Mouse (Mus musculus) liver, embryonic 16.5 days (tissue): Measurements from ENCODE around the gene Mrps6. TPM values are rescaled to one million over a fixed set of nuclear protein-coding genes. Genes with fewer than 3 reads are reported as not detected.

ENCODE experiments used
- ATAC-seq: fragments of 200-750 bp; cut with Nextera tagmentation; 2 replicates; pipeline ENCODE4 v1.8.0; 2017; ENCODE audit warnings: low read depth, mild to moderate bottlenecking, moderate number of reproducible peaks, moderate library complexity
- H3K27ac ChIP-seq: fragments of 300-500 bp; sonication (generic); 2 replicates; pipeline ENCODE4 v1.5.1; 2014; ENCODE audit warnings: mild to moderate bottlenecking, low read length
- H3K27me3 ChIP-seq: fragments of 300-500 bp; sonication (generic); 2 replicates; pipeline ENCODE4 v1.6.1; 2014; ENCODE audit warnings: low read depth, low read length, mixed read lengths; ENCODE audit not compliant: control insufficient read depth, insufficient read depth
- H3K36me3 ChIP-seq: fragments of 300-500 bp; sonication (generic); 2 replicates; pipeline ENCODE4 v1.6.1; 2014; ENCODE audit warnings: mild to moderate bottlenecking; ENCODE audit not compliant: control insufficient read depth, insufficient read depth
- H3K4me1 ChIP-seq: fragments of 300-500 bp; sonication (generic); 2 replicates; pipeline ENCODE4 v1.6.1; 2014; ENCODE audit warnings: low read depth, low read length, mixed read lengths; ENCODE audit not compliant: control insufficient read depth
- H3K4me2 ChIP-seq: fragments of 300-500 bp; sonication (generic); 2 replicates; pipeline ENCODE4 v1.6.1; 2014; ENCODE audit warnings: low read depth, low read length, mixed read lengths
- H3K4me3 ChIP-seq: fragments of 300-500 bp; sonication (generic); 2 replicates; pipeline ENCODE4 v1.5.1; 2014; ENCODE audit warnings: low read depth, mild to moderate bottlenecking, low read length
- H3K9ac ChIP-seq: fragments of 300-500 bp; sonication (generic); 2 replicates; pipeline ENCODE4 v1.6.1; 2014; ENCODE audit warnings: low read depth, low read length
- H3K9me3 ChIP-seq: fragments of 300-500 bp; sonication (generic); replicated peaks from 2 replicates; pipeline ENCODE4 v1.6.1; 2016; ENCODE audit warnings: low read length; ENCODE audit not compliant: control insufficient read depth
- WGBS: fragments of 180-500 bp; shearing (Covaris S2); extraction: QIAGEN DNeasy Blood & Tissue Kit; methylation state at CpG from one replicate; pipeline ENCODE4 v1.1.7; 2014; ENCODE audit not compliant: insufficient replicate concordance; 5-methylcytosine and 5-hydroxymethylcytosine counted together
- polyA plus RNA-seq: library from polyadenylated mRNA; unstranded; fragments of >200 nt; fragmentation: Nextera tagmentation; extraction: Ambion mirVana; gene quantifications from 2 replicates; pipeline ENCODE4 v1.2.1, GENCODE M21; 2015

Gene Mrps6
- polyA plus RNA-seq, 1 experiment from 2014 or later = 26.7 TPM

- Histone ChIP-seq H3K27ac (peak overlapping the region; percentile 29; the same call in 1 of the 2 replicates), H3K4me2 (peak overlapping the region; percentile 99), H3K36me3 (no peaks in the 10 kb centered on the region; the same call in 1 of the 2 replicates), H3K27me3 (no peaks in the 10 kb centered on the region), H3K4me3 (peak overlapping the region; percentile 85), H3K9me3 (no peaks in the 10 kb centered on the region; the same call in 1 of the 2 replicates), H3K4me1 (peaks cover 9% of the 10 kb centered on the region), H3K9ac (peak overlapping the region; percentile 76)
- WGBS = 3% methylated on average over 52 of the region's 63 CpGs
- ATAC-seq = peak; percentile 7; the same call in 1 of the 2 replicates
These were observed 862 bp downstream of the Mrps6 start for GRCm38 (mm10) chr16:92058644-92059620.

GRCm38 (mm10) chr16:92060213-92060612 is 2.1 kb downstream of the Mrps6 start:
- H3K9ac ChIP-seq = no peak overlapping the region
- H3K36me3 ChIP-seq = no peaks in the 10 kb centered on the region; the same call in 1 of the 2 replicates
- no peak overlapping the region for H3K4me2 ChIP-seq
- H3K4me3 ChIP-seq = no peak overlapping the region
- WGBS = 75% methylated on average over 3 of the region's 3 CpGs
- ATAC-seq = no peak
- H3K27me3 ChIP-seq = no peaks in the 10 kb centered on the region
- H3K27ac ChIP-seq = no peak overlapping the region
- H3K4me1 ChIP-seq = peaks cover 9% of the 10 kb centered on the region
- no peaks in the 10 kb centered on the region for H3K9me3 ChIP-seq

DNA sequence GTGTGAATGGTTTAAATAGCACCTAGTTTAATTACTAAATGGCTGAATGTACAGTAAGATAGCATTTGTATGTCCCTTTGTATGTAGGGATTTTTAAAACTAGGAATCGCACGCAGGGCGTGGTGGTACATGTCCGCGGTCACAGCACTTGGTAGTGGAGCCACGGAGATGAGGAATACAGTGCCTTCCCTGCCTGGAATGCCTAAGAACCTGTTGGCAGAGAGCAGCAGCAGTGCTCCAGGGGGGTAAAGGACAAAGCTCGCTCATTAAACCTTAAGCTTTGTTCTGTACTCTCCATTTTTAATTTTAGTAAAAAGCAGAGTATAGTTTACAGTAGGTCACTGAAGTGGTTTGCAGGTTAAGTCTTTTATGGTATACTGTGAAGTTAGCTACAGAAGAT is 3.5 kb downstream of the Mrps6 start:
- H3K27ac ChIP-seq = no peak overlapping the region
- no peaks in the 10 kb centered on the region; the same call in 1 of the 2 replicates for H3K36me3 ChIP-seq
- no peak overlapping the region for H3K9ac ChIP-seq
- H3K4me3 ChIP-seq = no peak overlapping the region
- peaks cover 9% of the 10 kb centered on the region for H3K4me1 ChIP-seq
- no peaks in the 10 kb centered on the region for H3K9me3 ChIP-seq
- ATAC-seq = no peak
- H3K4me2 ChIP-seq = no peak overlapping the region
- no peaks in the 10 kb centered on the region for H3K27me3 ChIP-seq
- WGBS = 86% methylated on average over 7 of the region's 7 CpGs

- peaks cover 2% of the 10 kb centered on the region for H3K36me3 ChIP-seq
- no peak overlapping the region for H3K27ac ChIP-seq
- H3K4me3 ChIP-seq = no peak overlapping the region
- ATAC-seq = no peak
- no peak overlapping the region for H3K9ac ChIP-seq
- H3K4me1 ChIP-seq = peaks cover 3% of the 10 kb centered on the region
- no peaks in the 10 kb centered on the region for H3K27me3 ChIP-seq
- H3K4me2 ChIP-seq = no peak overlapping the region
- no peaks in the 10 kb centered on the region for H3K9me3 ChIP-seq
- WGBS = 75% methylated on average over 1 of the region's 1 CpGs
These were observed 4.8 kb downstream of the Mrps6 start for GRCm38 (mm10) chr16:92062832-92063231.

GRCm38 (mm10) chr16:92064801-92065200 is 6.7 kb downstream of the Mrps6 start:
- 57% methylated on average over 2 of the region's 2 CpGs for WGBS
- Histone ChIP-seq H3K4me2 (no peak overlapping the region), H3K9ac (no peak overlapping the region), H3K27ac (no peak overlapping the region), H3K27me3 (no peaks in the 10 kb centered on the region), H3K4me3 (no peak overlapping the region), H3K9me3 (no peaks in the 10 kb centered on the region), H3K4me1 (no peaks in the 10 kb centered on the region), H3K36me3 (peaks cover 2% of the 10 kb centered on the region)
- ATAC-seq = no peak

GRCm38 (mm10) chr16:92070338-92070737 is 12.3 kb downstream of the Mrps6 start:
- WGBS = 74% methylated on average over 8 of the region's 8 CpGs
- Histone ChIP-seq H3K27ac (no peak overlapping the region), H3K27me3 (no peaks in the 10 kb centered on the region), H3K9me3 (no peaks in the 10 kb centered on the region), H3K4me2 (no peak overlapping the region), H3K4me3 (no peak overlapping the region), H3K9ac (no peak overlapping the region), H3K4me1 (no peaks in the 10 kb centered on the region), H3K36me3 (peaks cover 2% of the 10 kb centered on the region)
- ATAC-seq = no peak

GRCm38 (mm10) chr16:92076797-92077196 is 18.7 kb downstream of the Mrps6 start:
- H3K27me3 ChIP-seq = no peaks in the 10 kb centered on the region
- H3K4me1 ChIP-seq = no peaks in the 10 kb centered on the region
- 73% methylated on average over 8 of the region's 8 CpGs for WGBS
- no peak overlapping the region for H3K27ac ChIP-seq
- H3K9ac ChIP-seq = no peak overlapping the region
- peak; percentile 35; the same call in 1 of the 2 replicates for ATAC-seq
- no peak overlapping the region for H3K4me2 ChIP-seq
- H3K4me3 ChIP-seq = no peak overlapping the region
- H3K36me3 ChIP-seq = no peaks in the 10 kb centered on the region; the same call in 1 of the 2 replicates
- H3K9me3 ChIP-seq = no peaks in the 10 kb centered on the region

DNA sequence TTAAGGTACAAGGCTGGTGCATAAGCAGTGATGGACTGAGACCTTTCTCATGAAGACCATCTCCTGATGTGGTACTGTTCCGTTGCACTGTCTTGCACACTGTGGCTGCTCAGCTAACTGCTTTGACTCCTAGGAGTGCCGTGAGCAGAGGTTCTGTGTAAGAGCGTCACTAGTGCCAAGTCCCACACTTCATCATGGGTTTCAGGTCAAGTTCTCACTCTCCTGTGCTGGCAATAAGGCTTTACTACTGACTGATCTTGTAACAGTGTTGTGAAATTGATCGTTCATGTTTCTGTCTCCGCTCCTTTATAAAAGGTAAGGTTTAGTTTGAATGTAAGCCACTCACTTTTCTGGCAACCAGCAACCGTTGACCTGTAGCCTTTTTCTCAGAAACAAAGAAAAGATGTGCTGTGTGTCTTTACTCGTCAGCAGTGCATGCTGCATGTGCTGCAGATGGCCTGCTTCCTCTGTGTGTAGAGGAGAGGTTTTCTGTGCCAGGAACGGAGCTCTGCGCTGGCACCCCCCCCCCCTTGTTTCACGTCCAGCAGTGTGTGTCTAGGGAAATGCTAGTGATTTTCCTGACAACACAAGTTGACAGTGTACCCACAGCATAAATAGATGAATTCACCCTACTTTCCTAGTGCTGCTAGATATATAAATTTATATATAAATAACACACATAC is 25.8 kb downstream of the Mrps6 start:
- Histone ChIP-seq H3K36me3 (no peaks in the 10 kb centered on the region), H3K4me2 (no peak overlapping the region), H3K9me3 (no peaks in the 10 kb centered on the region), H3K9ac (no peak overlapping the region), H3K4me1 (no peaks in the 10 kb centered on the region), H3K27ac (no peak overlapping the region), H3K4me3 (no peak overlapping the region), H3K27me3 (no peaks in the 10 kb centered on the region)
- ATAC-seq = no peak
- WGBS = 75% methylated on average over 10 of the region's 10 CpGs

- Histone ChIP-seq H3K27me3 (no peaks in the 10 kb centered on the region), H3K27ac (no peak overlapping the region), H3K36me3 (no peaks in the 10 kb centered on the region), H3K4me3 (no peak overlapping the region), H3K4me2 (no peak overlapping the region), H3K4me1 (peaks cover 3% of the 10 kb centered on the region), H3K9me3 (no peaks in the 10 kb centered on the region), H3K9ac (no peak overlapping the region)
- ATAC-seq = no peak
- whole genome bisulfite sequencing = 26% methylated on average over 3 of the region's 3 CpGs
These were observed 31.2 kb downstream of the Mrps6 start for GRCm38 (mm10) chr16:92089225-92089624.
